Mouse (Mus musculus) frontal cortex, postnatal 36 days (tissue): Measurements from ENCODE around the gene Poc1b.

Source experiments
- DNase-seq, 2 experiments: peaks; one replicate each; pipeline ENCODE4 v3.0.0; 2022; ENCODE audit warnings: low spot score in 2 of 2

Gene Poc1b

GRCm38 (mm10) chr10:99115471-99116236 lies 8.8 kb downstream of the Poc1b start:
- no peak for DNase-seq

- DNase-seq = no peak
Observed at GRCm38 (mm10) chr10:99116237-99116632, 9.4 kb downstream of the Poc1b start.

GRCm38 (mm10) chr10:99116650-99117615 lies 10.1 kb downstream of the Poc1b start:
- no peak for DNase-seq

- DNase-seq = no peak
Observed at GRCm38 (mm10) chr10:99117876-99118275, 11.0 kb downstream of the Poc1b start.

DNA sequence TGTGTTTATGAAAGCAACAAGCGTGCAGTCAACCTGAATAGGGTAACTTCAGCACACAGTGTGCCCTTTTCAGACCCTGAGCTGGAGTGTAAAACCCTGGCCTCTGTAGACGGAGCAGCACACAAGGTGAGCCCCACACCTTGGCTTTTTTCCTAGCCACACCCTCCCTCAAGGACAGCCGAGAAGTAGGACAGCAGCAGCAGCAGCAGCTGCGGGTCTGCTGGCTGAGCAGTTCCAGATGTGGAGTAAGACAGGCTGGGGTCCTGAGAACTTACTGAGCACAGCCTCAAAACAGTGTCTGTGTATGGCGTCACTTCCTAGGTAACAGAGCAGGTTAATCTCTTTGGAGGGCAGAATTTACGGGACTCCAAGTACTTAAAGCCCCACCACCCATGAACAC lies 11.9 kb downstream of the Poc1b start:
- DNase-seq = no peak

DNA sequence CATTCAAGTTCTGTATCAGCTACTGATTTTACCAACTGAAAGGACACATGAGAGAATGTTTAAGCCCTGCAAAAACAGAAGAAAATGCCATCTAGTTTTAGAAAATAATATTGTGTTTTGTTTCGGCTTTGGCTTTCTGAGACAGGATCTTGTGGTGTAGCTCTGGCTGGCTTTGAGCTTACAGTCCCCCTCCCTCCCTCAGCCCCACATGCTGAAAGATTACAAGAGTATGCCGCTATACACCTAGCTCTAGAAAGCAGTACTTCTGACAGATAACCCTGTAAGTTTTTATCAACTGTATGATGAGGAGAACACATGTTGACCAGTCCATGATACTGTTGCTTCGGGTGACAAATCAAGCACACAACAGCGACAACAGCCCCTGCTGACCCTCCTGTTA lies 12.6 kb downstream of the Poc1b start:
- no peak for DNase-seq

DNA sequence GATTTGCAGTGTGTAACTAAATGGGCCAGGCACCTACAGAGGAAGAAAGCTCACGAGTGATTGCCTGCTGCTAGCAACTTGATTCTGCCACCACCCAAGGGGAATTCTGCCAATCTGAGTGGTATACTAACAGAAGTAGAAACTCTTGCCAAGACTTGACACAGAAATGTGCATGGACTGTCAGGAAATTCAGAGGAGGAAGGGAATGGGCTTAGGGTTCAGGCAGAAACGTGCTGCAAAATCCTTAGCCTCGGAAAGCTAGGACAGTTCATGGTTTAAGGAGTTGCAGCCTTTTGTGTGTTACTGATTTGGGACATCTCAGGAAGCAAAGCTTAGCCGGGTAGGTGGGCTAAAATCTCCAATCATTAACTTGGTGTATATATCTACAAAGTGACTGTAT lies 19.4 kb downstream of the Poc1b start, which contains the start of gene Phxr2:
TSS of gene Phxr2 (minus strand) at position 101 of the 400 bp plus-strand sequence.
- no peak for DNase-seq

GRCm38 (mm10) chr10:99126954-99127353 lies 20.1 kb downstream of the Poc1b start:
- DNase-seq = no peak

- no peak for DNase-seq
Observed at GRCm38 (mm10) chr10:99127691-99128261, 20.9 kb downstream of the Poc1b start.

DNA sequence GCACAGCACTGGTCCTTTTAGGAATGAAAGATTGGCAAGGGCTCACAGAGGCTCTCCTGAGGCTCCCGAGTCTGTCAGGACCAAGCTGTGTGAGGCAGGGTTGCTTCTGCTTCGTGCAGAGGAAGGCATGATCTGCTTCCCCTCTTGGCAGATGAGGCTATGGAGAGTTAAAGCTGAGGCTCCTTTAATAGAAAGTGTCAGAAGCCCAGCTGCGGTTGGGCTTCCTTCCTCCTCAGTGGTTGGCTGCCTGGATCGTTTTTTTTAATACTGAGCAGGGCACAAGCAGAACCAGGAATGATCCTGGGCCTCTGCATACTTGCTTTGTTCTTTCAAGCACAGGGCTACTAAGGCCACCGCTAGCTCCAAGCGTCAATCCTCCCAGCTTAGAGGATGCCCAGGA lies 23.8 kb downstream of the Poc1b start:
- DNase-seq = no peak

GRCm38 (mm10) chr10:99131298-99131697 lies 24.5 kb downstream of the Poc1b start:
- DNase-seq = no peak

DNA sequence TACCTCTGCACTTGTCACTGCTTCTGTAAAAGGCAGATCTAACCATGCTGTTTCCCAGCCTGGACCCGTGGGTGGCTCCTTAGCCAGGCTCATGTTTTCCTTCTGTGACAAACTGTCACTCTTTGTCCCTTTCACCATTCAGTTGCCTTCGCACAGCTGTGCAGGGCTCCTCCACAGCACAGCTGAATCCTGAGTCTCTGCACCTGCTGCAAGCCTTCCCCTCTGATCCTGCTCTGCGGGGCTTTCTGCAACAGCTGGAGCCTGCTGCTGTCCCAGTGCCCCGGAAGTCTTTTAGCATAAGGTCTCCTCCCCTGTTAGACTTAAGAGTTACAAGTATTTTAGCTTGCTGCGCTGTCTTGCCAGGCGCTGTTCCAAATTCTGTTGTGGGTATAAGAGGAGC lies 25.4 kb downstream of the Poc1b start:
- DNase-seq = peak in 1 of 2 experiments; percentile 31

DNA sequence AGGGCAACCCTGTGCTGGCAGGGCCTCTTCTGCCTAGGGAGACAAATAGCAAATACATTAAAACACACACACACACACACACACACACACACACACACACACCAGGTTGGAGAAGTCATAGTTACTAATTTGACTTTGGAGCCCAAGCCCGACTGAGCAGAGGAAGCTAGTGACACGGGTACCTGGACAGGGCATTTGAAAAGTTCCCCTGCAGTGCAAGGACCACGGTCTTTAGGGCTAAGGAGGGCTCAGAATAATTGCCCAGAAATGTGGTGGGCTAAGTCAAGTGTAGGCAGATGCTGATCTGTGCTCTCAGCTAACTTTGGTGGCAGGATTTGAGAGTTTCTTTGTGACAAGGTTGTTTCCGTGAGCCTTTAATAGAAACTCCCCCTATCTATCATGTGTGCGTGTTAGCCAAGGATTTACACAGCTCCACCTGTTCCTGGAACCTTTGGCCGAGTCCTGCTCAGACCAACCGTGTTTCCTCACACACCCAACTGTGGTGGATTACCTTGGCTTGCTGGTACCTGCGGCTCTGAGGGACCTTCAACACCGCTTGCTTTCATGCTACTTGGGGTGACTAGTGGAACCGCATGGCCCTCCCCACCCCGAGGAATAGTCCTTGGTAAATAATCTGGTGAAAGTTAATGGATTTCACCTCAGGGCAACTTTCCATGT lies 25.9 kb downstream of the Poc1b start:
- DNase-seq = no peak

- no peak for DNase-seq
Observed at GRCm38 (mm10) chr10:99133321-99133875, 26.6 kb downstream of the Poc1b start.

- DNase-seq = no peak
Observed at GRCm38 (mm10) chr10:99136337-99136736, 29.5 kb downstream of the Poc1b start.

GRCm38 (mm10) chr10:99145611-99146010 lies 38.8 kb downstream of the Poc1b start:
- no peak for DNase-seq

DNA sequence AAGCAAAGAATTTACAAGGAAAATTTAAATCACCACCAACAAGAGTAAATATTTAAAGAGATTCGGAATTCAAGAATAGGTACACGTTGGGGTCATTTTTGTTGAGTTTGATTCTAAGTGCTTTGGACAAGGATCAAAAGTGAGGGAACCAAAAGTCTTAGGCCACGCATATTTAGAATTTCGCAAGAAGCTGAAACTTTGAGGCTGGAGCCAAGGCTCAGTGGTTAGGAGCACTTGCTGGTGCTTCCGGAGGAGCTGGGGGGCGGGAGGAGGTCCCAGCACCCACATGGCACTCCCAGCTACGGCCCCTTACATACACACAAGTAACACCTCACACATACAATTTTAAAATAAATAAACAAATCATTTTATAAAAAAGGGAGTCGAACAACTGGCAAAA lies 39.8 kb downstream of the Poc1b start:
- no peak for DNase-seq

- no peak for DNase-seq
Observed at GRCm38 (mm10) chr10:99150016-99150415, 43.2 kb downstream of the Poc1b start.

DNA sequence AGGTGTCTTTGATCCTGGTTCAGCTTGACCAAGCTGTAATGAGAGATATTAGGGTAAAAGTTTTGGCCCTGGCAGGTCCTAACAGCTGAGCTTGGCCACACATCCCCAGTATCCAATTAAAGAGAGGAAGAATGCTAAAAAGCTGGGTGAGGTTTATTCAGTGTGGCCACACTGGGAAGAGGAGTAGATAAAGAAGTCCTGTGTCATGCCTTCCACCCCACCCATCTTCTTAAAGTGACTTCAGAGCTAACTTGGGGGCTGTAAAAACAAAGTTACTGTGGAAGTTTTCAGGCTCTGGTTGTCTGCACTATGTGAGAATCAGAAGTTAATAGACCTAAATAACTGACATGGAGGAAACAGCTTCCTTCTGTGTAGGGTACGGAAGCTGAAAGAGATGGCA lies 44.7 kb downstream of the Poc1b start:
- DNase-seq = no peak

GRCm38 (mm10) chr10:99152063-99152462 lies 45.2 kb downstream of the Poc1b start:
- DNase-seq = no peak

- no peak for DNase-seq
Observed at GRCm38 (mm10) chr10:99154635-99155034, 47.8 kb downstream of the Poc1b start.
